Mouse (Mus musculus) cerebral cortex, adult 2 months (tissue): ENCODE results near the gene Fosl1.

Source experiments
- WGBS: fragments of 180-500 bp; shearing (Covaris S2); methylation state at CpG from one replicate; pipeline ENCODE4 v1.1.7; 2018; 5-methylcytosine and 5-hydroxymethylcytosine counted together

The Fosl1 gene

GRCm38 (mm10) chr19:5481398-5481797 lies 34.1 kb downstream of the Fosl1 start:
- WGBS = 94% methylated on average over 10 of the region's 10 CpGs

GRCm38 (mm10) chr19:5483386-5484359 lies 36.3 kb downstream of the Fosl1 start:
- 91% methylated on average over 19 of the region's 19 CpGs for WGBS

GRCm38 (mm10) chr19:5484496-5484895 lies 37.1 kb downstream of the Fosl1 start:
- WGBS = 88% methylated on average over 5 of the region's 5 CpGs

GRCm38 (mm10) chr19:5485371-5485770 lies 38.0 kb downstream of the Fosl1 start:
- WGBS = 81% methylated on average over 8 of the region's 8 CpGs

GRCm38 (mm10) chr19:5485821-5486220 lies 38.5 kb downstream of the Fosl1 start:
- WGBS = 90% methylated on average over 7 of the region's 7 CpGs

- WGBS = 68% methylated on average over 8 of the region's 8 CpGs
Observed at GRCm38 (mm10) chr19:5486286-5486685, 38.9 kb downstream of the Fosl1 start.

- 78% methylated on average over 4 of the region's 4 CpGs for WGBS
Observed at GRCm38 (mm10) chr19:5486771-5487170, 39.4 kb downstream of the Fosl1 start.

- under 1% methylated on average over 39 of the region's 39 CpGs for WGBS
Observed at GRCm38 (mm10) chr19:5487768-5488550, 40.6 kb downstream of the Fosl1 start, which contains the start of gene Mus81. Mus81 (minus strand) TSS chr19:5488402.

GRCm38 (mm10) chr19:5488878-5489571 lies 41.7 kb downstream of the Fosl1 start:
- WGBS = under 1% methylated on average over 26 of the region's 26 CpGs

- 16% methylated on average over 10 of the region's 10 CpGs for WGBS
Observed at GRCm38 (mm10) chr19:5489721-5490120, 42.4 kb downstream of the Fosl1 start.

GRCm38 (mm10) chr19:5490313-5490897 lies 43.1 kb downstream of the Fosl1 start, which contains the start of gene Cfl1:
Cfl1 (plus strand) TSS chr19:5490455.
- WGBS = under 1% methylated on average over 54 of the region's 62 CpGs

- under 1% methylated on average over 59 of the region's 59 CpGs for WGBS
Observed at GRCm38 (mm10) chr19:5490898-5491708, 43.8 kb downstream of the Fosl1 start.

- 59% methylated on average over 4 of the region's 4 CpGs for whole genome bisulfite sequencing
Observed at GRCm38 (mm10) chr19:5492641-5493040, 45.3 kb downstream of the Fosl1 start.

- 37% methylated on average over 9 of the region's 9 CpGs for WGBS
Observed at GRCm38 (mm10) chr19:5493301-5493721, 46.0 kb downstream of the Fosl1 start.

- WGBS = 64% methylated on average over 3 of the region's 3 CpGs
Observed at GRCm38 (mm10) chr19:5494314-5494713, 47.0 kb downstream of the Fosl1 start.

GRCm38 (mm10) chr19:5495353-5496051 lies 48.2 kb downstream of the Fosl1 start:
- 84% methylated on average over 12 of the region's 12 CpGs for WGBS

GRCm38 (mm10) chr19:5496052-5496370 lies 48.7 kb downstream of the Fosl1 start:
- 79% methylated on average over 16 of the region's 16 CpGs for WGBS

GRCm38 (mm10) chr19:5500330-5500875 lies 53.1 kb downstream of the Fosl1 start:
- WGBS = 90% methylated on average over 2 of the region's 2 CpGs

GRCm38 (mm10) chr19:5503687-5504086 lies 56.3 kb downstream of the Fosl1 start, which contains the start of gene 1700020D05Rik:
1700020D05Rik (minus strand) TSS chr19:5503787.
- 70% methylated on average over 17 of the region's 17 CpGs for WGBS
